Mouse (Mus musculus): ENCODE data around the gene Srp14. TPM values are rescaled to one million over a fixed set of nuclear protein-coding genes. Genes with fewer than 3 reads are reported as not detected.

The Srp14 gene
- polyA plus RNA-seq, 1 experiment = 142 TPM

DNA sequence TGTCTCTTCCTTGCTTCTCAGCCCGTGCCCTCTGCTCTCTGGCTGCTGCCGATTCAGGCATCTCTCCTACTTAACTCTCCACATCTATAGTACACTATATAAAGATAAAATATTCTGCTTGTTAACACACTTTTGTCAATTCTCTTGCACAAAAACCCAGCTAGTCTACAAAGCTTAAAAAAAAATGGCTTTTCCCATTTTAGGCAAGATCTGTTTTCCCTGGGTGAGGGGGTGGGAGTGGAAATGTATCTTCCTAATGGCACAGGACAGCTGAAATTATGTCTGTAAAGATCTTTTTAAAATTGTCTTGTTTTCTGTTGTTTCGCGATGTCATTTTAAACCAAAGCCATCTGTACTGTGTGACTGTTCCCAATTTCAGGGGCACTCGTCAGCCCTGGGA is 16.0 kb downstream of the Srp14 start:
- TF ChIP-seq CTCF (IDR thresholded peaks at IDR 0.05; ENCODE audit: control insufficient read depth, insufficient read depth, low read length) (no peak), POLR2A (IDR thresholded peaks at IDR 0.05; ENCODE audit: borderline replicate concordance, control insufficient read depth, low read depth, low read length) (no peak)
- H3K27ac ChIP-seq (ENCODE audit: control insufficient read depth, insufficient read depth, low read depth, low read length, poor library complexity) = no peak overlapping the region
- H3K4me1 ChIP-seq (ENCODE audit: control insufficient read depth, insufficient read depth, low read length) = no peaks in the 10 kb centered on the region
- H3K4me3 ChIP-seq (replicated peaks; ENCODE audit: control insufficient read depth, low read depth, low read length) = no peak overlapping the region
- 90% methylated on average over 5 of the region's 5 CpGs for WGBS

GRCm38 (mm10) chr2:118461480-118462165 is 17.9 kb downstream of the Srp14 start:
- Histone ChIP-seq H3K4me3 (replicated peaks; ENCODE audit: control insufficient read depth, low read depth, low read length) (no peak overlapping the region), H3K4me1 (ENCODE audit: control insufficient read depth, insufficient read depth, low read length) (no peaks in the 10 kb centered on the region), H3K27ac (ENCODE audit: control insufficient read depth, insufficient read depth, low read depth, low read length, poor library complexity) (no peak overlapping the region)
- WGBS = 87% methylated on average over 16 of the region's 16 CpGs
- no peak for TF ChIP-seq CTCF (IDR thresholded peaks at IDR 0.05; ENCODE audit: control insufficient read depth, insufficient read depth, low read length)
- no peak for TF ChIP-seq POLR2A (IDR thresholded peaks at IDR 0.05; ENCODE audit: borderline replicate concordance, control insufficient read depth, low read depth, low read length)

- Histone ChIP-seq H3K4me1 (ENCODE audit: control insufficient read depth, insufficient read depth, low read length) (no peaks in the 10 kb centered on the region), H3K4me3 (replicated peaks; ENCODE audit: control insufficient read depth, low read depth, low read length) (no peak overlapping the region), H3K27ac (ENCODE audit: control insufficient read depth, insufficient read depth, low read depth, low read length, poor library complexity) (no peak overlapping the region)
- TF ChIP-seq CTCF (IDR thresholded peaks at IDR 0.05; ENCODE audit: control insufficient read depth, insufficient read depth, low read length) = no peak
- TF ChIP-seq POLR2A (IDR thresholded peaks at IDR 0.05; ENCODE audit: borderline replicate concordance, control insufficient read depth, low read depth, low read length) = no peak
- 93% methylated on average over 13 of the region's 13 CpGs for WGBS
Measured at GRCm38 (mm10) chr2:118457463-118458261, 21.8 kb downstream of the Srp14 start.

- TF ChIP-seq CTCF (IDR thresholded peaks at IDR 0.05; ENCODE audit: control insufficient read depth, insufficient read depth, low read length) = no peak
- TF ChIP-seq POLR2A (IDR thresholded peaks at IDR 0.05; ENCODE audit: borderline replicate concordance, control insufficient read depth, low read depth, low read length) = no peak
- no peak overlapping the region for H3K4me3 ChIP-seq (replicated peaks; ENCODE audit: control insufficient read depth, low read depth, low read length)
- WGBS = 88% methylated on average over 3 of the region's 3 CpGs
- H3K27ac ChIP-seq (ENCODE audit: control insufficient read depth, insufficient read depth, low read depth, low read length, poor library complexity) = no peak overlapping the region
- no peaks in the 10 kb centered on the region for H3K4me1 ChIP-seq (ENCODE audit: control insufficient read depth, insufficient read depth, low read length)
Measured at GRCm38 (mm10) chr2:118457029-118457428, 22.5 kb downstream of the Srp14 start.

GRCm38 (mm10) chr2:118451056-118451455 is 28.5 kb downstream of the Srp14 start:
- Histone ChIP-seq H3K4me1 (ENCODE audit: control insufficient read depth, insufficient read depth, low read length) (no peaks in the 10 kb centered on the region; the same call in 1 of the 2 replicates), H3K27ac (ENCODE audit: control insufficient read depth, insufficient read depth, low read depth, low read length, poor library complexity) (no peak overlapping the region), H3K4me3 (replicated peaks; ENCODE audit: control insufficient read depth, low read depth, low read length) (no peak overlapping the region)
- TF ChIP-seq CTCF (IDR thresholded peaks at IDR 0.05; ENCODE audit: control insufficient read depth, insufficient read depth, low read length) (no peak), POLR2A (IDR thresholded peaks at IDR 0.05; ENCODE audit: borderline replicate concordance, control insufficient read depth, low read depth, low read length) (no peak)
- WGBS = 95% methylated on average over 6 of the region's 6 CpGs

- no peak overlapping the region for H3K27ac ChIP-seq (ENCODE audit: control insufficient read depth, insufficient read depth, low read depth, low read length, poor library complexity)
- no peaks in the 10 kb centered on the region; the same call in 1 of the 2 replicates for H3K4me1 ChIP-seq (ENCODE audit: control insufficient read depth, insufficient read depth, low read length)
- TF ChIP-seq POLR2A (IDR thresholded peaks at IDR 0.05; ENCODE audit: borderline replicate concordance, control insufficient read depth, low read depth, low read length) (no peak), CTCF (IDR thresholded peaks at IDR 0.05; ENCODE audit: control insufficient read depth, insufficient read depth, low read length) (no peak)
- no peak overlapping the region for H3K4me3 ChIP-seq (replicated peaks; ENCODE audit: control insufficient read depth, low read depth, low read length)
- 92% methylated on average over 12 of the region's 12 CpGs for WGBS
Measured at GRCm38 (mm10) chr2:118448181-118448580, 31.3 kb downstream of the Srp14 start.

- Histone ChIP-seq H3K4me3 (replicated peaks; ENCODE audit: control insufficient read depth, low read depth, low read length) (no peak overlapping the region), H3K4me1 (ENCODE audit: control insufficient read depth, insufficient read depth, low read length) (no peaks in the 10 kb centered on the region; the same call in 1 of the 2 replicates), H3K27ac (ENCODE audit: control insufficient read depth, insufficient read depth, low read depth, low read length, poor library complexity) (no peak overlapping the region)
- WGBS = 85% methylated on average over 13 of the region's 13 CpGs
- no peak for TF ChIP-seq POLR2A (IDR thresholded peaks at IDR 0.05; ENCODE audit: borderline replicate concordance, control insufficient read depth, low read depth, low read length)
- TF ChIP-seq CTCF (IDR thresholded peaks at IDR 0.05; ENCODE audit: control insufficient read depth, insufficient read depth, low read length) = no peak
Measured at GRCm38 (mm10) chr2:118445696-118446674, 33.5 kb downstream of the Srp14 start.
